Mouse (Mus musculus) hindbrain, postnatal 0 days (tissue): ENCODE results near the gene Gabpb2. TPM values are rescaled to one million over a fixed set of nuclear protein-coding genes. Genes with fewer than 3 reads are reported as not detected.

Experiments used
- ATAC-seq: fragments of 200-750 bp; cut with Nextera tagmentation; 2 replicates; pipeline ENCODE4 v1.8.0; 2017; ENCODE audit warnings: mild to moderate bottlenecking, moderate TSS enrichment, moderate library complexity
- DNase-seq: peaks from one replicate; pipeline ENCODE4 v3.0.0-alpha.2; 2015; ENCODE audit warnings: low spot score
- H3K27ac ChIP-seq: fragments of 300-500 bp; sonication (generic); 2 replicates; pipeline ENCODE4 v1.5.1; 2014; ENCODE audit warnings: mild to moderate bottlenecking
- H3K27me3 ChIP-seq: fragments of 300-500 bp; sonication (generic); 2 replicates; pipeline ENCODE4 v1.6.1; 2014; ENCODE audit warnings: low read length, mixed read lengths; ENCODE audit not compliant: insufficient read depth
- H3K36me3 ChIP-seq: fragments of 300-500 bp; sonication (generic); 2 replicates; pipeline ENCODE4 v1.6.1; 2014; ENCODE audit warnings: low read length, mixed read lengths; ENCODE audit not compliant: insufficient read depth
- H3K4me1 ChIP-seq: fragments of 300-500 bp; sonication (generic); 2 replicates; pipeline ENCODE4 v1.6.1; 2014; ENCODE audit warnings: antibody characterized with exemption, low read length, mixed read lengths; ENCODE audit not compliant: insufficient read depth
- H3K4me2 ChIP-seq: fragments of 300-500 bp; sonication (generic); 2 replicates; pipeline ENCODE4 v1.6.1; 2014; ENCODE audit warnings: low read depth, mild to moderate bottlenecking, low read length, moderate library complexity, mixed read lengths
- H3K4me3 ChIP-seq: fragments of 300-500 bp; sonication (generic); 2 replicates; pipeline ENCODE4 v1.5.1; 2014; ENCODE audit warnings: low read length
- H3K9ac ChIP-seq: fragments of 300-500 bp; sonication (generic); replicated peaks from 2 replicates; pipeline ENCODE4 v1.6.1; 2014; ENCODE audit warnings: mild to moderate bottlenecking, low read length, moderate library complexity, mixed read lengths
- H3K9me3 ChIP-seq: fragments of 300-500 bp; sonication (generic); 2 replicates; pipeline ENCODE4 v1.6.1; 2016; ENCODE audit warnings: low read length, mixed read lengths
- CTCF ChIP-seq: IDR thresholded peaks from 2 replicates; pipeline ENCODE4 v1.5.1; 2016; ENCODE audit warnings: antibody characterized with exemption, control low read depth, low read depth
- WGBS: fragments of 180-500 bp; shearing (Covaris S2); extraction: QIAGEN DNeasy Blood & Tissue Kit; methylation state at CpG from one replicate; pipeline ENCODE4 v1.1.7; 2014; 5-methylcytosine and 5-hydroxymethylcytosine counted together
- polyA plus RNA-seq: library from polyadenylated mRNA; unstranded; fragments of >200 nt; fragmentation: Nextera tagmentation; extraction: Ambion mirVana; gene quantifications from 2 replicates; pipeline ENCODE4 v1.2.1, GENCODE M21; 2015
- total RNA-seq: library from RNA; depleted of rRNA; stranded (reverse); fragments of >200 nt; gene quantifications from 2 replicates; pipeline ENCODE4 v1.2.3, GENCODE M21; 2014

Gene Gabpb2
- total and polyA plus RNA-seq, 2 experiments from 2014 or later: 2.9 to 8.6 TPM

- ATAC-seq (no peak), DNase-seq (no peak)
- Histone ChIP-seq H3K9ac (no peak overlapping the region), H3K27ac (no peak overlapping the region), H3K4me3 (no peak overlapping the region), H3K36me3 (peaks cover 54% of the 10 kb centered on the region), H3K4me2 (no peak overlapping the region), H3K4me1 (peaks cover 20% of the 10 kb centered on the region), H3K9me3 (no peaks in the 10 kb centered on the region), H3K27me3 (no peaks in the 10 kb centered on the region)
- WGBS: 91% methylated on average over 7 of the region's 7 CpGs
- no peak for TF ChIP-seq CTCF
These were observed 15.1 kb upstream of the Gabpb2 start for GRCm38 (mm10) chr3:95232771-95233170.

- Histone ChIP-seq H3K4me1 (peaks cover 20% of the 10 kb centered on the region), H3K9me3 (no peaks in the 10 kb centered on the region), H3K27ac (peak within 1 kb of the TSS; percentile 93), H3K27me3 (no peaks in the 10 kb centered on the region), H3K9ac (0 out of 2 replicates have a peak within 1 kb of the TSS, but pooled peaks have one; percentile 21), H3K4me3 (no peak within 1 kb of the TSS), H3K36me3 (peaks cover 48% of the 10 kb centered on the region), H3K4me2 (peak within 1 kb of the TSS; percentile 91)
- WGBS: 43% methylated on average over 13 of the region's 13 CpGs
- TF ChIP-seq CTCF: no peak
- ATAC-seq (no peak), DNase-seq (no peak)
These were observed 13.8 kb upstream of the Gabpb2 start, which contains the start of gene Mllt11 for GRCm38 (mm10) chr3:95231298-95232221. TSS of gene Mllt11 (minus strand) at chr3:95232171.

GRCm38 (mm10) chr3:95230495-95231297 lies 13.0 kb upstream of the Gabpb2 start:
- H3K9ac ChIP-seq: peak overlapping the region; percentile 82
- DNase-seq (peak; percentile 56), ATAC-seq (no peak)
- H3K9me3 ChIP-seq: no peaks in the 10 kb centered on the region
- H3K36me3 ChIP-seq: peaks cover 40% of the 10 kb centered on the region
- peak overlapping the region; percentile 57 for H3K4me3 ChIP-seq
- H3K27me3 ChIP-seq: no peaks in the 10 kb centered on the region
- peak overlapping the region; percentile 93 for H3K27ac ChIP-seq
- no peak for TF ChIP-seq CTCF
- 26% methylated on average over 8 of the region's 8 CpGs for WGBS
- peaks cover 20% of the 10 kb centered on the region for H3K4me1 ChIP-seq
- H3K4me2 ChIP-seq: peak overlapping the region; percentile 91

- 2% methylated on average over 13 of the region's 13 CpGs for WGBS
- H3K4me3 ChIP-seq: peak overlapping the region; percentile 57
- TF ChIP-seq CTCF: no peak
- H3K9ac ChIP-seq: peak overlapping the region; percentile 82
- H3K4me2 ChIP-seq: peak overlapping the region; percentile 91
- no peaks in the 10 kb centered on the region for H3K9me3 ChIP-seq
- ATAC-seq: peak; percentile 45
- H3K36me3 ChIP-seq: peaks cover 32% of the 10 kb centered on the region
- no peaks in the 10 kb centered on the region for H3K27me3 ChIP-seq
- DNase-seq: peak; percentile 68
- H3K27ac ChIP-seq: peak overlapping the region; percentile 93
- H3K4me1 ChIP-seq: peaks cover 20% of the 10 kb centered on the region
These were observed 12.2 kb upstream of the Gabpb2 start for GRCm38 (mm10) chr3:95229781-95230494.

GRCm38 (mm10) chr3:95228894-95229780 lies 11.4 kb upstream of the Gabpb2 start:
- DNase-seq (peak; percentile 83), ATAC-seq (no peak; the same call in 1 of the 2 replicates)
- no peak for TF ChIP-seq CTCF
- Histone ChIP-seq H3K4me3 (peak overlapping the region; percentile 57), H3K9me3 (no peaks in the 10 kb centered on the region), H3K27me3 (no peaks in the 10 kb centered on the region), H3K9ac (peak overlapping the region; percentile 82), H3K27ac (peak overlapping the region; percentile 93), H3K4me1 (peaks cover 20% of the 10 kb centered on the region), H3K36me3 (peaks cover 24% of the 10 kb centered on the region; the same call in 1 of the 2 replicates), H3K4me2 (peak overlapping the region; percentile 91)
- WGBS: 1% methylated on average over 43 of the region's 43 CpGs
